Mouse (Mus musculus) cerebellum, postnatal 10 days (tissue): ENCODE results near the gene Armc8.

Experiments used
- DNase-seq, 2 experiments: peaks; one replicate each; pipeline ENCODE4 v3.0.0; 2021; ENCODE audit warnings: mixed read lengths in 2 of 2

Armc8 gene

DNA sequence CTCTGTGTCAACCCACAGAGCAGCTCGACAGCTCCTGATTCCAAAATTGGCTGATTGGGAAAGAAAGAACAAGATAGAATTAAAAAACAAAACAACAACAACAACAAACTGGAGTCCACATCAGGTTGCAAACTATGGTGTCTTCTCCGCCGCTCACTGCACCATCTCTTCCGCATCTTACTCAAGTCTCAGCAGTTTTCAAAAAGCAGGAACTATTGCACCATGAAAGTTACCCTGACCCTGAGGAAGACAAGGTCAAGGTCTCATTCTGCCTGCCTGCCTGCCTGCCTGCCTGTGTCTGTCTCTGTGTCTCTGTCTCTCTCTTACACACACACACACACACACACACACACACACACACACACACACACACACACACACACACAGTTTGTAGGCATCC, 69.4 kb downstream of the Armc8 start:
- no peak for DNase-seq

DNA sequence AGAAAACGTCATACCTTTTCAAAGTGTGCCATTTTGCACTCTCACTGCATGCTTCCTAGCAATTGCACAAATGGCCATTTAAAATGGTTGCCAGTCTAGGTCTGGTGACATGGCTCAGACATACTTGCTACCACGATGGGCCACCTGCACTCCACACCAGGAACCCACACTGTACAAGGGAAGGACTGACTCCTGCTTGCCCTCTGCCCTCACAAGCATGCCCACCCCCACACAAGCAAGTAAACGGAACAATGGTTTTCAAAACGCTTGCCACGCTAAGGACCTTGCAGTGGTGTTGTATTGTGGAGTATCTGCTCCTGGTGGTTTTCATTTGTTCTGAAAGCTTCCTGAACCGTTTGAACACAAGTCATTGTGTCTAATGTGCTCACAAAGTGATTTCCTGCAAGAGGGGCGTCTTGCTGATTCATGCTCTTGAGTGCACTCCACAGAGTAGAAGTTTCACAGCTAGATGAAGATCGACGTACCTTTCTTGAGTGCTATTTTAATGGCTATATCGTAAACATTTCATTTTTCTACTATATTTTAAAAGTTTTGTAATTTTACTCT, 76.0 kb downstream of the Armc8 start:
- DNase-seq, result no peak

DNA sequence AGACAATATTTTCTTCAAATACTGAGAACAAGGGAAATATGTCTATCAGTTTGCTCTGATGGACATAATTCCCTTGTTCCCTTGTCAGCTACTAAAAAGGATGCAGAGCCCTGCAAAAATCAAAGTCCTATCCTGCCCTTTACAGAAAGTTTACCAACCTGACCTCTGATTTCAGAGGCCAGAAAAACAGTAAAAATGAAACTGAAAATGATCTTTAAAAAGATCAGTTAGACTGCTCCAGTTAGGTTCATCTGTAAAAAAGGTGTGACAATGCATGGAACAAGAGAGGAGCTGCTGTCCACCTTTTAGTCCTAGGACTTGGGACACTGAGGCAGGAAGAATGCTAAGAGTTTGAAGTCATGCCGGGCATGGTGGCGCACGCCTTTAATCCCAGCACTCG, 77.6 kb downstream of the Armc8 start:
- no peak for DNase-seq

DNA sequence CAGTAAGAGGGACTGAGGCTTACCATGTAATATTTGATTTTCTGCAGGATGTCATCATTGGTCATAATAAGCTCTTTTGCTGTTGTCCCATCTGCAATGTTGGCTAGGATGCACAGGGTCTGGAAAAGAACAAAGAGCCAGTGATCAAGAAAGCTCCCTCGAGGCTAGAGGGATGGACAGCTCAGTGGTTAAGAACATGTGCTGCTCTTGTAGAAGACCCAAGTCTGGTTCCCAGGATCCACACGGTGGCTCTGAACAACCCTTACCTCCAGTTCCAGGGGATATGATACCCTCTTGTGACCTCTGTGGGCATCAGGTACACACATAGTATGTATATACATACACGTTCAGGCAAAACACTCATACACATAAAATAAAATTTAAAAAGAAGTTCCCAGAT, 80.9 kb downstream of the Armc8 start:
- no peak for DNase-seq

DNA sequence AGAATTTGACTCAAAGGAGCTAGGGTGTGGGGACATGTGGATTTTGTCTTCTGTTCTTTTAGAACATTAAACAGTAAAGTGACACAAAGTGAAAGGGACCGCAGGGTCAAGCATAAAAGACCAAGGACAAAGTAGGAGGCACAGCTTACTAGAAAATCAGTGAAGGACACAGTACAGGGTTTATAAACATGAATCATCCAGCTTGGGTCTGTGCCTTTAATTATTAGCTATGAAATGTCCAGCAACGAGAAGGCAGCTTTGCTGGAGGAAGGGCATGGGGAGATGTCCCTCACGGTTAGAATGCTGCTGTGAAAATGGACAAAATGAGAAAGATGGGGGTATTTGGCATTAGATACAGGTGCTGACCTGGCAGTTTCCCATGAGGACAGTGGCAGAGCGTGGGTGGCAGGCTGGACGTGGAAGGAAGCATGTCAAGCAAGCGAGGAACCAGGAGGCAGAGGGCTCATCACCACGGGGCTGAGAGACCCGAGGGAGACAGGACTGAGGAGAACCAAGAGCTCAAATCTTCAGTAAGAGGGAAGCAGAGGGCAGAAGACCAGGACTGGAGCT, 81.5 kb downstream of the Armc8 start:
- no peak for DNase-seq

DNA sequence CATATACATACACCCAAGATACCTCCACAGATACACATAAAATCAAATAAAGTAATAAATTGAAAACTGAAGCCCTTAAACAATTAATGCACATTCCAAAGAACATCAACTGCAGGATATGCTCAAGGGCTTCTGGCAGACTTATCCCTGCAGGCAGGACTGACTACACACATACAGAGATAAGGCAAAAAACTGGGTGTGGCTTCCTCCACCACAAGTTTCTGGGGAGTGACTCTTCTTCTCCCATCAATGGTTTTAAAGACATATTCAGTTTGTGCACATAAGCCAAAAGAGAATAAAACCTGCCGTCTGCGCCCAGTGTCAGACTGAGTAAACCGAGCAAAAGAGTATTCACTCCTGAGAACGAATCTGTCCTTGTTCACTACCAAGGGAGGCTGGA, 83.6 kb downstream of the Armc8 start:
- no peak for DNase-seq

DNA sequence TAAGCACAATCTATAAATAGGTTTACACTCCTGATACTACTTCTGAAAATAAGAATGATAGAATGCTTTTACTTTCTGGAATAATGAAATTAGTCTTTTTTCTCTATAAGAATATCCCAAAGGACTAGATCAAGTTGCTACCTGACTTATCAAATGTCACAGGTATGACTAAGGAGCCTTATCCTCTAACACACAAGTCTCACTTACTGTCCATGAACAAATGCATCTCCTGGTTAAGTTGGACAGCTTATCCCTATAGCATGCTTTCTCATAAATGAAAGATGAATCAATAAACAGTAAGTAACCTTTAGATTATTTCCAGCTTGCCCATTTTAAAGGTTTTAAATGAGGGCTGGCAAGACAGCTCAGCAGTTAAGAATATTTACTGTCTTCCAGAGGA, 84.1 kb downstream of the Armc8 start:
- no peak for DNase-seq

DNA sequence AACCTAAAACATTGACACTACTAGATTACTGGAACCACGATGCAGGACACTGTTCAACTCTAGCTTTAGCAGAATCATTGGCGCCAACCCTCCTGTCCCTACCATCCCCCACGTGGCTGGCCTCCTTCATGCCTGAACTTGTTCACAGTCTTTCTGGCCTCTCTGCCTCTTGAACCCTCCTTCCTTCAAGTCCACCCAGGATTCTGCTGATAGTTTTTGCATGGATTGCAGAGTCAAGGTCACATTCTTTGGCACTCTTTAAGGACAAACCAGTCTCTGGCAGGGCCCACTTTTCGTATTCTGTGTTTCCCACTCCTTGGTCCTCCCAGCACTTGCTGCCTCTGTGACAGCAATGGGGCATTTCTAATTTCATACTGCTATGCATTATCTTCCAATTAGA, 85.5 kb downstream of the Armc8 start:
- no peak for DNase-seq

DNA sequence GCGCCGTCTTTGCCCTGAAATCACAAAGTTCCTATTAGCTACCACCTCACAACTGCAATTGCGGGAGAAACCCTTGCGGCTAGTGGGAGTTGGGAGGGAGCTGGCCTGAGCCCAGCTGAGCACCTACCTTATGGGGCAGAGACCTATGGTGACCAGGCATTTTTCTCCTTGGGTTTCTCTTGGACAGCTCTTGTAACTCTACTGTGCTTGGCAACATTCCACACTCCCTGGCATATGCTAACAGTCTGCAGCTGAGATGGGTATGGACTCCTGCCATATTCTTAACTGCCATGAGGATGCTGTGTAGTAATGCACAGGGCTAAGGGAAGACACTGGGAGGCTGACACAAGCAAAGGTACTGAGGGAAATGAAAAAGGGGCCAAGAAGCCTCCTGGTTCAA, 87.9 kb downstream of the Armc8 start:
- DNase-seq, result peak; percentile 84 to 85

DNA sequence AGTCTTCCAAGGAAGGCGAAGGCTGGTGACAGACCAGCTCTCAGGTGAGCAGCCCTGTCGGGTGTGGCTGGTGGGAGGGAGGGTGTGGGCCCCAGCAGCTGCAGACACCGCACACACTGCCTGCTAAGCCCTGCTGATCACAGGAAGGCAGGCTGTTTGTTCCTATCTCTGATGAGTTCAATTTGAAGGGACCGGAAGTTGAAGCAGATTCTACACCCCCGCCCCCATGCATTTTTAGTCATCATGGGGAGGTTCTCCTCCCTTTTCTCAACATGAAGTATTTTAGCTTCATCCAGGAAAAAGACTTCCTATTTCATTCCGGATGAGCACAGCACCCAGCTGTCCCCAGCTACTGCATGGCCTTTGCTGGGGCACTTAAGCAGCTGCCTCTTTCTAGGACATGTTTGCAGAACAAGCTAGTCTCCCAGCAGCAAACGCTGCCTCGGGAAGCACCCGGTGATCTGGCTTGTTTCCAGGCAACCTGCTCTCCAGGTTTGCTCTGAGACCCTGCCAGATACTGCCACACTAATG, 89.5 kb downstream of the Armc8 start:
- peak; percentile 71 for DNase-seq

DNA sequence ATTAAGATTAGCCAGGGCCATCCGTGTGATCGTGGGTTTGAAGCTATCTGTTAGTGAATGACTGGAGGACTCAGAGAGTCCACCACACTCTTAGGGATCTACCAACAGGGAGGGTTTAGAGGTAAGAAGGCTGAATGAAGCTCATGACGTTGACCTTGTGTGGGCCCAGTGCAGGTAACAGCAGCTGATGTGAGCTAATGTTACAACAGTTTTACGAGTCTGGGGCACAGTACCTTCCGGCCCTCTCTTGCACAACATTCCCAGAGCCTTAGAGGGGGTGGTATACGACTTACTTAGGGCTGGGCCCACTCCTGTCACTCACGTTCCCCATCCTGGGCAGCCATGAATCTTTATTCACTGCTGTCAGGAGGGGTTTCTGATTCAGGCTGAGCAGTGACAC, 97.4 kb downstream of the Armc8 start:
- no peak for DNase-seq

DNA sequence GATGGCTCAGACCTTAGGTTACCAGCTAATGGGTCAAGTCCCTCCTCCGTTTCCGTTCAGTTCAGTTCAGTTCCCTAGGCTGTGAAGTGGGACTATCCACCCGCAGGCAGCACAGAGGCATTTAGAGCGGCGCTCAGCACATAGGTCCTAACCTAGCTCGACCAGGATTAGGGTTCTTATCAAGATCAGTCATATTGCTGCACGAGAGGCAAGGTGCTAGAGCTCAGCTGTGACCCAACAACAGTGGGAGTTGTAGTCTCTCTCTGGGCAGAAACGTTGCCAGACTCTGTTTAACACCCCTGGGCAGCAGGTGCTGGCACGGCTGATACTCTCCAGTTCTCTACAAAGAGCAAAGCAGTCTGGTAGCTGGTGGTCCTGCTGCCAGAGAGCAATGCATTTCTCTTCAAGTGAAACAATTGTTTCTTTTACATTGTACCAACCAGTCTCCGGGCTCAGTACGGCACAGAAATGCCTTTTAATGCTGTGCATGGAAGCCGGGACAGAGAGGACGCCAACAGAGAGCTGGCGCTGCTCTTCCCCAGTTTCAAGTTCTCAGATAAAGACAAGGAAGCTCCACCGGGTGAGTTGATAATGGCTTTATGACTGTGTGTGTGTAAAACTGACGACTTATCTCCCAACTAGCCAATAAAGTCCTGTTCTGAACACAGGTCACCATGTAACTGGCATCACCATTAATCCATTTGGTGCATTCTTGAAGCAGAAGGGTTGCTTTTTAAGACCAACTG, 98.2 kb downstream of the Armc8 start:
- DNase-seq, result peak; percentile 36 to 51

DNA sequence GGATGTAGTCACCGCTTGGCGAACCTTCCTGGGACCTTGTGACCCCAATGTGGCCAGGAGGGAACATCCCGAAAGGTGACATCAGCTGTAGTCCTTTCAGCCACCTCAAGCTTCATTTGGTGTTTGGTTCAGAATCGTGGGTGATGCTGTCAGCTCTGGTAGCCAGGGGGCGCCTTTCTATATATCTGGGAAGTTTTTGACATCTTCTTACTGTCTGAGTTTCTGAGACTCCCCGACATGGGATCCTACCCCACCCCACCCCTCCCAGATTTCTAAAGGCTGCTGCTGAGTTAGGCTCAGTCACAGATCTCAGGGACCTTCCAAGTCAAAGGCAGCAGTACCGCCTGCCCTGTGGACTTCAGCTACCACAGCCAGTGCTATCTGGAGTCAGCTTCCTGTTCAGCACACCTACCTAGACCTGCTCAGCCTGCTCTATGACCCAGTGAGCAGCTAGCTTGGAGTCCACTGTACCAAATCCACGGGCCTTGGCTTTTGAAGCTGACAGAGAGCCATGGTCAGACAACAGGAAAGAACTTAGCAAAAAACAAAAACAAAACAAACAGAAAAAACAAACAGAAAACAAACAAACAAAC, 98.9 kb downstream of the Armc8 start:
- peak; percentile 32 to 49 for DNase-seq

DNA sequence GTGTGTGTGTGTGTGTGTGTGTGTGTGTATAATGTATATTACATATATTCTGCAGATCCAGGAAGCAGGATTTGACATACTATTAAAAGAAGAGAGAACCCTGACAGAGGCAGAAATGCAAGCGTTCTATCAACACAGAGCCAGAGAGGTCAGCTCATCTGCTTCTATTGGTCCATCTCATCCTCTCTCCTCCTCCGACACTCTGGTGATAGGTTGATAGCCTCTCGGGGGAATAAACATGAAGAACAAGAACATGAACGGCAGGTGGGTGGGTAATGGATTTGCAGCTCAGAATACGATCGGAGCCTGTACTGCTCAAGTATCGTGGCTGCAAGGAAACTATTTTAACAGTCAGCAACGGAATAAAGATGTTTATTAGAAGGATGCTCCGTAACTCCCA, 100.1 kb downstream of the Armc8 start:
- no peak for DNase-seq

DNA sequence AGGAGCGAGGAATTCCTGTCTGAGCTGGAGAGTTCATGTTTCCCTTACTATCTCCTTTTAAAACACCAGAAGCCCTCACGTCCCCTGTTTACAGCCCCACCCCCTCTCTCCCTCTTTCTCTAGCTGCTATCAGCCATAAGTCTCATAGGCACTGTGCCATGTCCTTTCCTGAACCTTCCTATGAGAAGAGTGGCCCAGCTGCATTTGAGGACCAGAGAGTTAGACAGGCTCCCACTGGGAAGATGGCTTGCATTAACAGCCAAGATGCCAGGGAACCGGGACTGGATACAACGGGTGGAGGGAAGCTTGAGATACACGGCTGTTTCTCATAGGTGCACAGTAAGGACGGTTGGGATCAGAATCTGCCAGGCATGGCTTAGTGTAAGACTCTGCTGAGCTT, 103.8 kb downstream of the Armc8 start:
- peak; percentile 63 to 65 for DNase-seq

DNA sequence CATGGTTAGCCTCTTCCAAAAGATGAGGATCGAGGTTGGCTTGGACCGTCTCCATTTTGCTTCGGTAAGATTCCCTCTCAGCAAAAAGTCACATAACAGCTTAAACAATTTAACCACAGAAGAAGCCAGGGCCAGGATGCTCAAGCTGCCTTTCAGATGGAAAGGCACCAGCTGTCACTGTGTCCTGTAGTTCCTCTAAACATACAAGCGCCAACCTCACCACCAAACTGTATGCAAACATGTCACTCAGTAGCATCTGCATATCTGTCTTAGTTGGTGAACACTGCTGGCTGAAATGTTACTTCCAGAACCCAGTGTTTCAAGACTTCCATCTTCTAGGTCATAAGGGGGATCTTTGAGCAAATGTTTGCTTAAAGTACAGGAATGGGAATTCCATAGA, 109.0 kb downstream of the Armc8 start:
- DNase-seq, result no peak

DNA sequence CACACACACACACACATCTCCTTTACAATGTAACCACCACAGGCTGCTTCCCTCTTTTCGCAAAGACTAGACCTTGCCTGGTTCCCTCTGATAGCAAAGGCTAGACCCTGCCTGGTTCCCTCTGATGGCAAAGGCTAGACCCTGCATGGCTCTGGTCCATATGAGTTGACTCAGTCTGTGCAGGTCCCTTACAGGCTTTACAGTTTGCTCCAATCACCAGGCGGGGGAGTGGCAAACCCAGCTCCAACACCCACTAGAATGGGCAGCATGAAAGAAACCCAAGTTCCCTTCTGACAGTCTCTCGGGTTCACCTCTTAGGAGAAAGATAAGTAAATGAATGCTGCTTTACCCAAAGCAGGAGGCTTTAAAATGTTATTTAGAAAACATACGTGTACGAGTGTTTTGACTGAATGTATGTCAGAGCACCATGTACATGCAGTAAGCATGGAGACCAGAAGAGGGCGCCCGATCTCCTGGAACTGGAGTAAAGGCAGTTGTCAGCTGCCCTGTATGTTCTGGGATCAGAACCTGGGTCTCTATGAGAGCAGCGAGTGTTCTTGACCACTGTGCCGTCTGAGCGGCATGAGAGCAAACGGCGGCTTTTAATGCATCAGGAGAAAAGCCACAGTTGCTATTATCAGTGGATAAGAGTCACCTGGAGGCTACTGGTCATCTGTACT, 110.0 kb downstream of the Armc8 start:
- DNase-seq, result peak; percentile 75 to 80

DNA sequence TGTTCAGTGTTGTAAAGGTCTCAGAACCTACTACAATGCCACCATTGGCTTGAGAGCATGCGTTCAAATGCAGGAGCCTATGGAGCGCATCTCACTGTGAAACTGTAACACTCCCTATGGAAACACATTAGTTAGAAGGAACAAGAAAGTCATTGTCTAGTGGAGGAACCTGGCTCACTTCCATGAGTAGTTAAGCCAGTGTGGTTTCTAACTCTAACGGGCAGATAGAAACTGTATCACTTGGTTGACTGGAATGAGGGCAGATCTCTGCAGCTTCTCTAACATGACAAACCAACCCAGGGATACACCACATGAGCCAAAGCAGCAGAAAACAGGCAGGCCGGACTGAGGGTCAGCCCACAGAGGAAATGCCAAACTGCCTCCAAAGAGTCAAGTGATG, 114.5 kb downstream of the Armc8 start:
- DNase-seq, result no peak

DNA sequence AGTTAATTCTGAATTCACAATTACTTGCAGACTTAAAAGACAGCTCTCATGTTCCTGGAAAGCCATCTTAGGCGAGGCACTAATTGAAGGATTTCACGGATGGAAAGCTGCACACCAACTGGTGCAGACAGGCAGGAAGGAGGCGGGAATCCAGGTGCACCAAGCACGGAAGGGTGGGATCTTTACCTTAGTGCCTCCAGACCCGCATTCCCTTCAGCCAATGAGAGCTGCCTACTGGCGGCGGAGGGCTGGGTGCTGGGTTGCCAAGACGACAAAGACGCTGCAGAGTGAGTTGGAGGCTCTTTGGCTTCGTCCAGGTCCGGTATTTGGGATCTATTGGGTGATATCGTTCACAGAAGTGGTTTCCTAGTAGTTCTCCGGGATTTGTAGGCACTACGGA, 117.5 kb downstream of the Armc8 start, which contains the start of gene Nme9:
Gene Nme9 (plus strand): TSS at position 315 of the 400 bp plus-strand sequence.
- DNase-seq, result no peak

DNA sequence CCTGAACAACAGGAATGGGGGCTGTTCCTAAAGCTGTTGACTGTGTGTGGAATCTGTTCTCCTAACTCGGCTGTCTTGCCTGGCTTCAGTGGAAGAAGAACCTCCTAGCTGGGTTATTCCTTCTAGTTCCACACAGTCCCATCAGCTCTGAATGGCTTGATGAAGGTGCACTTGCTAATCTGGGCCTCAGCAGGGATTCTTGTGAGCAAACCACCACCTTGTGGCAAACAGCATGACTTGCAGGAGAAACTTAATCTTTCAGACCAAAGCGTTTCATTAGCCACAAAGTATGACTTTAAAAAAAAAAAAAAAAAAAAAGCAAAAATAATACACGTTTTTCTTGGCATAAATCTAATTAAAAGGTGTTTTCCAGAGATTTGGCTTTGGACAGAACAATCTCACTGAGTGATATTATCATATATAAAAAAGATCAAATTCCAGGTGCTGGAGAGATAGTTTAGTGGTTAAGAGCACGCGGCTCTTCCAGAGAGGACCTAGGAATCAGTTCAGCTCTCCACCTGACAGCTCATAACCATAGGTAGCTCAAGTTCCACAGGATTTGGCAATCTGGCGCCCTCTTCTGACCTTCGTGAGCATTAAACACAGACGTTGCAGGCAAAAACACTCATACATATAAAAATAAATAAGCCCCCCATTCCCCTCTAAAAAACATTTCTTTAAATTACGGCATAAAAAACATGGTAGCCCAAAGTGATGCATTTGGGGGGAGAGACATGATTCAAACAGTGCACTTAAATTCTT, 118.6 kb downstream of the Armc8 start:
- DNase-seq, result no peak

DNA sequence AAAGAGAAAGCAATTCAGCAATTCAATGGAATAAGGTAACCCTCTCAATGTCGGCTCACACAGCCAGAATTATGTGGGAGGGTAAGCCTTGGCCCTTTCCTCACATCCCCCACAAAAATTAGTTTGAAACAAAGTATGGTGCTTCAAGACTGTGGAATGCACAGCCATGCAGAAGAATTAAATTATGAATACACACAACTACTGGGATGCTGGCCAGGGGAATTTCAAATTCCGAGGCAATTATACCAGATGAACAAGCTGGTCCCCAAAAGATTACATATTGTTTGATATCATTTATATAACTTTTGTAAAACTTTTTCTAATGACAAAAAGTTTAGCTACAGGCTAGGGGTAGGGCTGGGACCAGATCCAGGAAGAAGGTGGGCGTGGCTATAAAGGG, 121.4 kb downstream of the Armc8 start:
- DNase-seq, result no peak

DNA sequence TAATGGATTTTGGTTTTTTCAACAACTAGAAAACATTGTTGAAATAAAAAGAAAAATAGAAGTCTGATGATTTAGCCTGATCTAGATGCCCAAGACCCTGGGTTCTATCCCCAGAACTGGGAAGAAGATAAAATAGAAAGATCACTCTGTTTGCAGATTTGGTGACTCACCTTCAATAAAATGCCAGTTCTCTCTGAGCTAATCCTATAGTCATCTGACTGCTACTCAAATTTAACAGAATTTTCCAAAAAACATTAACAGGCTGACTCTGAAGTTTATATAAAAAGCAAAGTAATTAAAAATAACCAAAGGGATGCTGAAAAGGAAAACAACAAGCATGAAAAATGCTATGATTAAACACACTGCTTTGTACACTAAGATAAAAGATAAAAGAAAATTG, 122.4 kb downstream of the Armc8 start:
- no peak for DNase-seq
